Mouse (Mus musculus): Measurements from ENCODE around the gene Tmed2.

Tmed2 gene

DNA sequence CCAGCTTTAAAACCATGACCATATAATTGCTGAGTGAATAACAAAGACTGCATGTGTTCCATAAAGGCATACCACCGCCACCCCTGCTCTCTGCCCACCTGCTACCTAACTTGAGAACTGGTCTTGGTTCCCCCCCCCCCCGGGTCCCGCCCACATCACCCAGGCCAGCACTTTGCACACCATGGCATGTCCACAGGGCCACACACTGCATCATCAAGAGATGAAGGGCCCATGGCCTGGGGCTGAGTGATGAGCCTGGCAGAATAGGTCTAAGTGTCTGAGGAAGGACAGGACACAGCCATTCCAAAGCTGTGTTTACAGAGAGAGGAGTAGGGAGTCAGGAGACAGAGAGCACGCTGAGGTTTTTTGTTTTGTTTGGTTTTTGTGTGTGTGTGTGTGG, 12.1 kb upstream of the Tmed2 start:
- DNase-seq (ENCODE audit: low read depth, low spot score) = no peak

DNA sequence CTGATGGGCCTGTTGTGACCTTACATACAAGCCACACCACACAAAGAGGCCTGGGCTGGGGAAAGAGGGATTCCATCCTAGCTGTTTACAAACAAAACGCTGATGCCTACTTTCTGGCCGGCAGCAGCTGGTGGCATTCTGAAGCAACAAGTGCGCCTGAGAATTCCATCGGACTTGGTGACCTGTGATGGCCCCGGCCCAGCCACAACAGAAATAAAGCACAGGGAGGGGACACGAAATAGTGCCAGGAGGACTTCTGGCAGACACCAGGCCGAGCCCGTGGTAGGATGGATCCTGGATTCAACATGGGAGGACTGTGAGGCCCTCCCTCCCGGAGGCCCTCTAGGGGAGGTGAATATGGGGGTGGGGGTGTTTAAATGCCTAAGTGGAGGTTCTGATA, 11.7 kb upstream of the Tmed2 start:
- DNase-seq (ENCODE audit: low read depth, low spot score) = no peak

DNA sequence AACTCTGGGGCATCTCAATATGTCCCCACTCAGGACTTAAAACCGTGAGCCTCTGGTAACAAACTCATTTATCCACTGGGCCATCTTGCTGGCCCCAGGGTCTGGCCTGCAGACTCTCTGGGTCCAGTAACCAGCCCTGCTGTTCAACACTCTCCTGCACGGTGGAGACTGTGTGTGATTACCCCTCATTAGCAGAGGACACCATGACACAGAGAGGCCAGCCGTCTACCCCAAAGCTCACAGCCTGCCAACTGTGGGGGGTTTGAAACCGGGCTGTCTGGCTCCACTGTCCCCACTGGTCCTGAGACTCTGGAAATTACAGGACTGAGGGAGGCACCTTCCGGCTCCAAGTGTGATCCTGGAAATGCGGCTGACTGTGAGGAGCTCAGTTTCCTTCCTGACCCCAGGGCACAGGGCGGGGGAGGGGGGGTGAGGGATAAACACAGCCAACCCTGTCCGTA, 11.3 kb upstream of the Tmed2 start:
- DNase-seq (ENCODE audit: low read depth, low spot score) = no peak

GRCm38 (mm10) chr5:124529697-124530096, 10.8 kb upstream of the Tmed2 start:
- no peak for DNase-seq (ENCODE audit: low read depth, low spot score)

DNA sequence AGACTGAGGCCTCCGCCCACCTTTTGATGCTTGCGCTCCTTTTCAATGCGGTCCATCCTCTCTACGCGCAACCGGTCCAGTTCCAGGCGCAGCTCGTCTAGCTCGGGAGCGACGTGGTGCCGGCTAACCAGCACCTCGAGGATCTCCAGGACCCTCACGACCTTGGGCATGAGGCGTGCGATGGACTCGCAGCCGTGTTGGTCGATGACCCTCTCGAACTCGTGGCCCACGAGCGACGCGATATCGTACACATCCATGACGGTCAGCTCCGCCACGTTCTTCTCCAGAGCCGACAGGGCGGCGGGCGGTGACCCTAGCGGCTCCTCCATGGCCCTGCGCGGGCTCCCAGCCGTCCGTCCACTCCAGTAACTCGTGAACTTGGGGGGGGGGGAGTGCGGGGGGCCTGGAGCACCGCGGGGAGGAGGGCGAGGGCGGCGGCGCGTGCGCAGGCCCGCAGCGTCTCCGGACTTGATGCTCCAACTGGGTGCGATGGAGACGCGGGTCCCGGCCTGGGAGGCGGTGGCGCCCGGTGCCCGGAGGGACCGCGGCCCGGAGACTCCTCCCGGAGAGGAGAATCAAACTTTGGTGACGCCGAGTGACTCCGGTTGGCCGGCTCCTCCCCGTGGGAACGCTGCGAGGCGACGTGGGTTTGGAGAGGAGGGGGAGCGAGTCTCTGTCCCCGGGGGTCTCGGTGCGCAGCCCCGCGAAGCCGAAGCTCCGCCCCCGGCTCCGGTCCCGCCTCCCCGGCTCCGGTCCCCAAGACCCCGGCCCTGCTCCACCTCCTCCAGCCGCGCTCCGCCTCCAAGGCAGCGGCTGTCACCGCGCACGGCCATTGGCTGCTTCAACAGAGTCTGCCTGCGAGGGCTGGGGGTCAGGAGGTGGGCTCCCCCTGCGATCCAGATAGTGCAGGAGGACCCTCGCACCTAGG, 9.6 kb upstream of the Tmed2 start, which contains the start of gene Rilpl1:
TSS of gene Rilpl1 (minus strand) at position 737 of the 928 bp plus-strand sequence.
- no peak for DNase-seq (ENCODE audit: low read depth, low spot score)

DNA sequence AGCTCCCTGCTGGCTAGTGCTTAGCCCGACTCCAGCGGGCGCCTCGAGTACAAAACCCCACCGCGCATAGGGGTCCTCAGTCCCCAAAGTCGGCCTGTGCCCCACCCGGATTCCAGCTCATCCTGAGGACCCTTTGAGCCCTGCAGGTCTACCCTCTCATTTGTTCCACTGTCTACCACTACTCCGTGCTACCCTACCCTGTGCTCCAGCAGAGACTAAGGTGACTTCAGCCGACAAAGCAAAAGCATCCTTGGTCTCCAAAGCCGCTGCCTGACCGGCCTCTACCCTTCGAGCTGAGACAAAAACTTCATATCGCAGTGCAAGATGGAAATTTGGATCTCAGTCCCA, 8.9 kb upstream of the Tmed2 start:
- DNase-seq (ENCODE audit: low read depth, low spot score) = no peak

DNA sequence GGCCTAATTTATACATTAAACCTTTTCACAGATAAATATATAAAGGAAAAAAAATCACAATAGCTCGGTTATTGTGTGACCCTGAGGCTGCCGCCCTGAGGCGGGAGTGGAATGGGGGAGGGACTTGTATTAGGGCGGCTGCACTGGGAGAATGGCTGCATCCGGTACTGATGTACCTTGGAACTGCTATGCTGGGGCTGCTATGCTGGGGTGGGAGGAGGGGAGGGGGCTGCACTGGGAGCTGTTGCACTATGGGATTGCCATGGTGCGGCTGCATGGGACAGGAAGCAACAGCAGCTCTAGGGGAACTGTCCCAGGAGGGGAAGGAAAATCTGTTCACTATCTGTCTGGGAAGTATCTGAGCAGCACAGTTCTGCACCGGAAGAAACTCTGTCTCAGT, 8.0 kb upstream of the Tmed2 start:
- DNase-seq (ENCODE audit: low read depth, low spot score) = no peak

DNA sequence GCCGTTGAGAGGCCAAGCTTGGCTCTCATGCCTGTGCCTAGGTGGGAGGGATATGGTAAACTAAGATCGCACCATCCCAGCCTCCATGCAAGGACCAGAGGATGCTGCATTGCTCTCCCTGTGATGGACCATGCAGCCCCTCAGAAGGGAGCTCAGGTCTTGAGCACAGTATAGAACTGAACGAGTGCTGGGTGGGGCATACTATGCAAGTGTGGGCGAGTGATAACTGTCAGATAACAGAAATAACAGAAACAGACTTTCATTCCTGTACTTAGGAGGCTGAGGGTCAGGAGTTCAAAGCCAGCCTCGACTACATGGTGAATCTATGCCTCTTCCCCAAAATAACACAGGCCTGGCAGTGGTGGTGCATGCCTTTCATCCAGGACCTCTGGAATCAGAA, 5.5 kb upstream of the Tmed2 start:
- no peak for DNase-seq (ENCODE audit: low read depth, low spot score)

DNA sequence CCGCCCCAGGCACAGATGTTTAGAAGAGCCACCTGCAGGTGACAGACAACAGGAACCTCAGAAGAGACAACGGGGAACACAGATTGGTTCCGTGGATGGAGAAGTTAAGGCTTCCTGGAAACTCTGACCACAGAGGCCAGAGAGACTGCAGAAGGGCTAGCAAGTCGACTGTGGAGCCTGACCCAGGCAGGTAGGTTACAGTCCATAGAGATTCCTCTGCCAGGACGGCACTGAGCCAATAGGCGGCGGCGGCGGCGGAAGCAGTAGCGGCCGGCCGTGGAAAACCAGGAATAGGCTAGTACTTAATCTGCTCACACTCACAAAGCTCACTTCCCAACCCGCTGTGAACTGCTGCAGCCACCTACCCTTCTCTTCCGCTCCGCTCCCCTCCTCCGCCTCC, 3.7 kb upstream of the Tmed2 start:
- no peak for DNase-seq (ENCODE audit: low read depth, low spot score)

DNA sequence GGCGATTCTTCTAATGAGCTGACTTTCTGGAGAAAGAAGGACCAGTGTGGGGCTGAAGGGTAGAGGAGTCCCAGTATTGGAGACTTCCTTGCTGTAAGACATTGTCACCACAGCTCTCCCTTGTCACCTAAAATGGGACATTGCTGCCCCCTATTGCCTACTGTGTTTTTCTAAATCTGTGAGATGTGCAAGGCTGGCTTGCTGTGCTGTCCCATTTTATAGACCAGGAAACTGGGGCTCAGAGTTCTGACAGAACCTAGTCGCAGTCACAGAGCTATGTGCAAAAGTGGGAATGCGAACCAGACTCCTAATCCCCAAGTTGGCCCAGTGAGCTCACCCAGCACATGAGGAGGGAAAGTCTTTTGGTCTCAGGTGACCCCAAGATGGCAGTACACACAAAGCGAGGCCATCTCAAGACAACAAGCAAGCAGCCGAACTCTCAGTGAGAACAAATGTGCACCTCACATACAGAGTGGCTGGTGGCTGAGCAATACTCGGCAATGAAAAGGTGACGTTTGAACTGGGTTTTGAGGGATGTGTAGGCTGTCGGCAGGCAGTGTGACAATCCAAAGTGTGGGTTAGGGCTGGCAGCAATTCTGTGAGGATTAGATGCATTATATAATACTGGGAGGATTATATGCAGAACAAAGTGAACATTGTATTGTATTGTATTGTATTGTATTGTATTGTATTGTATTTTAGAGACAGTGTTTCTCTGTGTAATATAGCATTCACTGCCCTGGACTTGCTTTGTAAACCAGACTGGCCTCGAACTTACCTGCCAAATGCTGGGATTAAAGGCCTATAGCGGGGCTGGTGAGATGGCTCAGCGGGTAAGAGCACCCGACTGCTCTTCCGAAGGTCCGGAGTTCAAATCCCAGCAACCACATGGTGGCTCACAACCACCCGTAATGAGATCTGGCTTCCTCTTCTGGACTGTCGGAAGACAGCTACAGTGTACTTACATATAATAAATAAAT, 1.4 kb upstream of the Tmed2 start:
- DNase-seq (ENCODE audit: low read depth, low spot score) = peak; percentile 87

DNA sequence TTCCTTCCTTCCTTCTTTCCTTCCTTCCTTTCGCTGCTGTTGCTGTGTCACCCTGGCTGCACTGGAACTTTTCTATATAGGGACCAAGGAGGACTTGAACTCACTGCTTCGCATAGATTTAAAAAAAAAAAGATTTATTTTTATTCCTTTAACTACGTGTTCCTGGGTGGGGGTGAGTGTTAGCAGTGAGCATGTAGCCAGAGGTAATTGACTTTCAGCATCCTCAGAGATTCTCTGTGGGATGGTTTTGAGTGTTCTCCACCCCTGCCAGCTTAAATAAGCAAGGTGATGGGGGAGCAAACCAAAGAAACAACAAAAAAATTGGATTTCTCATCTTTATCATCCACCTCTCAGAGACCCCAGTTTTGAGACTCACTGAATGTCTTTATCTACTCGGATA, 590 bp upstream of the Tmed2 start:
- no peak for DNase-seq (ENCODE audit: low read depth, low spot score)

DNA sequence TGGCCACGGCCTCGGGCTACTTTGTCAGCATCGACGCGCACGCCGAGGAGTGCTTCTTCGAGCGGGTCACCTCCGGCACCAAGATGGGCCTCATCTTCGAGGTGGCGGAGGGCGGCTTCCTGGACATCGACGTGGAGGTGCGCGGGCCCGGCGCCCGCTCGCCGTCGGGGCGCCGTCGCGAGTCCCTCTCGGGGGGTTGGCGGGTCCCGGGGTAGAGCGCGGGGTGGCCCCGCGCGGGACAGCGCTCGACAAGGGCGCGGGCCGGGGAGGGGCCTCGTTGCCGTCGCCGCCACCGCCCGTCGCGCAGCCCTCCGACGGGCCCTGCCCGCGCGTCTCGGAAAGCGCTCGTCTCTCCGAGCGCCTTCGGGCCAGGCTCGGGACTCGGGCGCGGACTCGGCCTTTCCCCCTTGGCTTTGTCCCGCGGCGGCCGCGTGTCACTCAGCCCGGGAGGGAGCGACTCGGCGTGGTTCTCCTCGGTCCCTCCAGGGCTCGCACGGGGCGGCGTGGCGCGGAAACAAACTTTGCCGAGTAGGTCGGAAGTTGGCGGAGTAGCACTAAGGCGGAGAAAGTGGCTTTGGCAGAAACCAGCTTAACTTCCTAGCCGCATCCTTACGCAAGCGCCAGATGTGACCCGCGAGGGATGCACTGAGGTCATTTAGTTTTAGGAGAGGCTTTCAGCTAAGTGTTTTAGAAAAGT, 558 bp downstream of the Tmed2 start:
- peak; percentile 72 for DNase-seq (ENCODE audit: low read depth, low spot score)

GRCm38 (mm10) chr5:124541602-124541973, 1.1 kb downstream of the Tmed2 start:
- DNase-seq (ENCODE audit: low read depth, low spot score) = no peak

- peak; percentile 20 for DNase-seq (ENCODE audit: low read depth, low spot score)
Measured at GRCm38 (mm10) chr5:124550737-124551136, 10.2 kb downstream of the Tmed2 start.

DNA sequence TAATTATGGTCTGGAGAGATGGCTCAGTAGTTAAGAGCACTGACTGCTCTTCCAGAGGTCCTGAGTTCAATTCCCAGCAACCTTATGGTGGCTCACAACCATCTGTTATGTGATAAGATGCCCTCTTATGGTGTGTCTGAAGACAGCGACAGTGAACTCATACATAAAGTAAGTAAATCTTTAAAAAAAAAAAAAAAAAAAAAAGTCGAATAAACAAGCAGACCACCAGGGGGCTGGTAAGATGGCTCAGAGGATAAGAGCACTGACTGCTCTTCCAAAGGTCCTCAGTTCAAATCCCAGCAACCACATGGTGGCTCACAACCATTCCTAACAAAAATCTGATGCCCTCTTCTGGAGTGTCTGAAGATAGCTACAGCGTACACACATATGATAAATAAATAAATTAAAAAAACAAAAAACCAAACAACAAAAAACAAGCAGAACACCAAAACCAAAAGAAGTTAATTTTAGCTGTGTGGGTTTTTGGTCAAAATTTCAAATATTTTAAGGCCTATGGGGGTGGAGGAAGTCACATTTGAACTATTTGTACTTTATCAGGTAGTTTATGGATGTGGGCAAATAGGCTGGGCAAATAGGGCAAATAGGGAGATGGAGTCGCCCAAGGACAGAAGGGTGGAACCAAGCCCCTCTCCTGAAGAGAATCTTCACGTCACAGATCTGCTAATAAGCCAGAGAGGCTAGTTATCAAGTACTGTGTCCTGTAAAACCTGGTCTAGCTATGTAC, 11.0 kb downstream of the Tmed2 start:
- peak; percentile 62 for DNase-seq (ENCODE audit: low read depth, low spot score)

DNA sequence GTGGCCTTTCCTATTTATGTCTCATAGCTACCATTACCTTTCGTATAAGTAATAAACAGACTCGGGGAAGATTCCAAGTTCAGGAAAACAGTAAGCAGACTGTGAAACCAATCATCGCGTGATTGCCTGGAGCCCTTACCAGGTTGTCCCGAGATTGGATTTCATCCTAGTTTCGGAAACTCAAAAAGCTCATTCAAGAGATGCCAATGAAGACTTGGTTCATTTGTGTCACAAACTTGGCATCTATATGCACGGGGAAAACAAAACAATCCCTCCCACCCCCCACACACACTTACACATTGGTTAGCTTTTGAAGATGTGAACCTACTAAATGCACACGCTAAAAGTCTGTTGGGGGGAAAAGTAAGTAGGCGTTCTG, 11.6 kb downstream of the Tmed2 start:
- no peak for DNase-seq (ENCODE audit: low read depth, low spot score)

- peak; percentile 98 for DNase-seq (ENCODE audit: low read depth, low spot score)
Measured at GRCm38 (mm10) chr5:124552558-124553307, 12.2 kb downstream of the Tmed2 start, which contains the start of gene Ddx55. Ddx55 (plus strand) TSS chr5:124552864.

GRCm38 (mm10) chr5:124553607-124554006, 13.1 kb downstream of the Tmed2 start:
- DNase-seq (ENCODE audit: low read depth, low spot score) = no peak

DNA sequence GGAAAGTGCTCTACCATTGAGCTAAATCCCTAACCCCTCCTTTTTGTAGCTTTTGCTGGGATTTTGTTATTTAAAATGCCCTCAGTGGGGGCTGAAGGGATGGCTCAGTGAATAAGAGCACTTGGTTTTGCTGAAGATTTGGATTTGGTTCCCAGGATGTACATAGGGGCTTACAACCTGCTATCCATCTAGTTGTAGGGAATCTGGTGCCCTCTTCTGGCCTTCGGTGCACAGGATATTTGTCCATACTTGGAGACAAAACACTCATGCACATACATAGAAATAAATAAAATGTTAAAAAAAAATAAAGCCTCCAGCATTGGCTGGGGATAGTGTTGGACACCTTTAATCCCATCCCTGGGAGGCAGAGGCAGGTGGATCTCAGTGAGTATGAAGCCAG, 14.7 kb downstream of the Tmed2 start:
- DNase-seq (ENCODE audit: low read depth, low spot score) = peak; percentile 20

GRCm38 (mm10) chr5:124571068-124571467, 30.6 kb downstream of the Tmed2 start:
- DNase-seq (ENCODE audit: low read depth, low spot score) = no peak
